Mouse (Mus musculus) spleen, adult 18-20 months (tissue): ENCODE data around the gene Wdr43.

ENCODE experiments used
- DNase-seq, 2 experiments: peaks; one replicate each; pipeline ENCODE4 v3.0.0; 2022; ENCODE audit warnings: mixed read lengths in 2 of 2

The Wdr43 gene

DNA sequence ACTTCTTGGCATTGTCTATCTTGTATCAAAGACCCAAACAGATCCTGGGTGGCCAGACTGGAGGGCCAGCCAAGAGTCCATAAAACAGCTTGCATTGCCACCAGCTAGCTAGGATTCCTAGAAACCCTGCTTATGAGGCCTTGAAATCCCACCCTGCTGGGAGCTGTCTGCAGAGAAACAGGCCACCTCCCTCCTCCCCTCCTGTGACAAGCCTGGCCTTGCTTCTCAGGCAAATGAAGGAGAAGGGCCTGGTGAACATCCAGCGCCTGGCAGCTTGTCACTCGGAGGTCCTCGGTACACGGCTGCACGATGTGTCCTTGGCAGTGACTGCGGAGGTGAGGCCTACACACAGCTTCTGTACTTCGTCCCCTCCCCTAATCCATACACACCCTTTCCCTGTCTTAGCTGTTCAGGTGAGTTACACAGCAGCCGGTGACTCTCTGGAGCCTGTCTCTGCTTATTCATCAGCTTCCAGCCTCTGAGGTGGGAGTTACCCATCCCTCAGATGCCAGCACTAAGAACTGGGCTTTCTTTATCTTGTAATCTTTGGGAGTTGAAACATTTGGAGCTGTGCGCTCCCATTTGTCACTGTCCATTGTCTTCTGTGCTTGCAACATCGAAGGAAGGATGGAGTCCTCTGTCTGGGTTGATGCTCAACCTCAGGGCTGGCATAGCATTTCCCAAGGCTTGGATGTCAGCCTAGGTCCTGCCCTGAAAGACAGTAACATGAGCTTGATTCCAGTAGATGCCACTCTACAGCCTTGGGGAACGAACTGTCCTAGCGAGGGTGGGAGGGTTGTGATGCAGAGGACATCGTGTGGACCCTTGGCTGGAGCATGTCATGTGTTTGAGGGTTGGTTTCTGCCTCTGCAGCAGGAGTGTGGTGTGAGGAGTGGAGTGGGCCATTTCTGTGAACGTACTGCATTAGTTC, 90.1 kb downstream of the Wdr43 start:
- DNase-seq, result no peak

DNA sequence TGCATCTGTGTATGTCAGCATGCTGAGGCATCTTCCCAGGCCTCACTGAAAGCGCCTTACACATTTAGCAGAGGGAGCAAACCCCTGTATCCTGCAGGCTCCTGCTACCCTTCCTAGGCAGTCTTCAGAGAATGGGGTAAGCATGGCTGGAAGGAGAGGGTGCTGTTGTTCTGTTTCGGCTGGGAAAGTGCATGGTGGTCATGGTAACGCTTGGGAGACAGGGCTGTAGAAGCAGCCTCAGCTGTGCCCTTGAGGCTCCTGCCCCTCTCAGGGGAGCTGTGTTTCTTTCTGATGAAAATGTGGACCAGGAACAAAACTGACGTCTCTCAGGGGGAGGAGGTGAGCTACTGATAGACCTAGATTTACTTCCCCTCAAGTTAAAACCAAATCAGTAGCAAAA, 92.0 kb downstream of the Wdr43 start:
- no peak for DNase-seq
